Mouse (Mus musculus) gastrocnemius, adult 2 months (tissue): ENCODE data around the gene Rps9. TPM values are rescaled to one million over a fixed set of nuclear protein-coding genes. Genes with fewer than 3 reads are reported as not detected.
"Not testable (repeated sequence)": the region's sequence is repeated elsewhere in the genome, so short reads cannot be mapped to it uniquely, and the experiment has no call there.

Experiments
- DNase-seq: peaks from one replicate; pipeline ENCODE4 v3.0.0; 2022
- H3K27ac ChIP-seq: fragments of 200-600 bp; 2 replicates; pipeline ENCODE4 v1.8.1; 2022; ENCODE audit warnings: mild to moderate bottlenecking
- H3K4me3 ChIP-seq: fragments of 200-600 bp; 2 replicates; pipeline ENCODE4 v1.8.1; 2022; ENCODE audit warnings: mild to moderate bottlenecking, moderate library complexity
- CTCF ChIP-seq: fragments of 200-600 bp; IDR thresholded peaks from 2 replicates; pipeline ENCODE4 v1.8.1; 2022; ENCODE audit warnings: antibody characterized with exemption, mild to moderate bottlenecking, moderate library complexity
- intact Hi-C: fragments of 180-260 bp; cut with DNase I; formaldehyde crosslinking; loops from one replicate; pipeline ENCODE4 v1.15.1; 2025
- microRNA-seq: library from miRNA; unstranded; fragments of <30 nt; microRNA quantifications from one replicate; pipeline ENCODE4 v1.2.0, GENCODE M21; 2021
- total RNA-seq, 2 experiments: library from RNA; stranded (reverse); gene quantifications; 2 replicates each; pipeline ENCODE4 v1.2.3; 2021

The Rps9 gene
- total RNA-seq, 2 experiments from 2014 or later, result 399 to 461 TPM

DNA sequence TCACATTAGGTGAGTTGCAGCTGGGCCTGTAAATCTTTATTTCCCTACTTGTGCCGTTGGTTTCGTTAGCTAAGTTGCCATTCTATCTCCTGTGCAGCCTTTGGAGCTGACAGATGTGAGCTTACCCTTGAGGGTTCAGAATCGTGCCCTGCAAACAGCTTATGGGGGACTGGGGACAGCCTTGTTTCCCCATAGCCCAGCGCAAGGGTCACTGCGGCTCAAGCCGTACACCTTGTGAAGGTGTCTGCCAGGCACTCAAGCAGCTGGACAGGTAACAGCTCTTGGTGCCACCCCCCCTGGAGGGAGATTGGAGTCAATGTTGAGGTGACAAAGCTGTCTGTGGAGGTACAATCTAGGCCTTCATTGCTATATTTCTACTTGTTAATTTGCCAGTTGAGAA, 2.1 kb downstream of the Rps9 start:
- peak overlapping the region; percentile 83 for H3K4me3 ChIP-seq
- no peak for TF ChIP-seq CTCF
- no peak overlapping the region; the same call in 1 of the 2 replicates for H3K27ac ChIP-seq
- DNase-seq, result no peak
- intact Hi-C loops, result loop anchor here (10.0 kb wide), 1 partner anchor 729 kb away; no protein-coding TSS in a partner anchor

- peak overlapping the region; percentile 83 for H3K4me3 ChIP-seq
- DNase-seq, result no peak
- no peak overlapping the region for H3K27ac ChIP-seq
- intact Hi-C loops, result loop anchor here (10.0 kb wide), 1 partner anchor 728 kb away; no protein-coding TSS in a partner anchor
- TF ChIP-seq CTCF, result no peak
These were observed 2.6 kb downstream of the Rps9 start for GRCm38 (mm10) chr7:3706343-3706934.

DNA sequence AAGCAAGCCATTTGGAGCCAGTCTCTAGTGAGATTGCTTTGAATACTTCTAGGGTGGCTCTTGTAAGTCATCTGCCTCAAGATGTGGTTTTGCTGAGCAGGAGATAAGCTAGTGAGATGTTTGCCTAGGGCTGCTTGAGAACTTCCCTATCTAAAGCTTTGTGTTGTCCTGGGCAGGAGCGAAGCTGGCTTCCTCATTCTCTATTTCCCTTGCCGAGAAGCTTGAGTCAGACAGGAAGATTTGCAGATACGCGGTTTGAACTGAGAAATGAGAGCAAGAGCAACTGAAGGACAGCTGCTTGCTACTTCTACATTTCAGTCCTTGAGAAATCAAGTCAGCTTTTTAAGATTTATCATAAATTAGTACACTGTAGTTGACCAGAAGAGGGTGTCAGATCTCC, 3.2 kb downstream of the Rps9 start:
- intact Hi-C loops, result loop anchor here (10.0 kb wide), 1 partner anchor 728 kb away; no protein-coding TSS in a partner anchor
- TF ChIP-seq CTCF, result no peak
- no peak for DNase-seq
- Histone ChIP-seq H3K4me3 (no peak overlapping the region), H3K27ac (no peak overlapping the region)

DNA sequence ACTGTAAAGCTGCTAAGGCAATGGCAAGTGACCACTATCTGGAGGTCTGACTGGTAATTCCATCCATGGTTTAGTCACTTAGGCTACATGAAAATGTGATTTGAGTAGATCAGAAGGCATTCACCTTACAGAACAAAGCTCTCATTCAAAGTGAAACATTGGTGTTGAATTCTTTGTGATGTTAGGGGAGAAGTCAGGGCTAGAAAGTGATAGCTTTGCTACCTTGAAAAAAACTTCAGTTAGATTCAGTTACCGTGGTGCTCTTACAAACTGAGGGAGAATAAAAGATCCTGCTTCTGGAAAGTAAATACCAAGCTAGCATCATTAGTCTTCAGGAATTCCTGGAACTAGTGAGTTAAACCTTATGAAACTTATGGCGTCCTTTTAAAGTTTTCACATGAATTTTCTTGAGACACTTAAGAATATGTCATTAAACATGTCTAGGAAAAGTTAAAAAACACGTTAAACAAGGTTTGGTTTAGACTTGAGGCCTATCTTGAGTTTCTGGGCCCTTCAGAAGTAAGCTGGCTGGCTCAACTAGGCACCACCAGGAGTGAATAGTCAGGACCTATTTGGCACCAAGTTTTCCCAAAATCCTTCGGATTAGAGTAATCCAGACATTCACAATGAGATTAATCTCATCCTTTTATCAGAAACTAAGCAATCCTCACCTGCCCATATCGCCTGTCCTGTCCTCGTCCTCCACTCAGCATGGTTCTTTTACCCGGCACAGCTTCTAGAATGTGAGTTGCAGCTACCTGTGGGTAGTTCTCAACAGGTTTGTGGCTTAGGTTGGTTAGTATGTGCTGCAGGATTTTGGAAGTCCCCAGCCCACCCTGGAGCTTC, 4.0 kb downstream of the Rps9 start:
- no peak for TF ChIP-seq CTCF
- no peak overlapping the region for H3K4me3 ChIP-seq
- intact Hi-C loops, result loop anchor here (10.0 kb wide), 1 partner anchor 727 kb away; no protein-coding TSS in a partner anchor
- no peak for DNase-seq
- H3K27ac ChIP-seq, result no peak overlapping the region

DNA sequence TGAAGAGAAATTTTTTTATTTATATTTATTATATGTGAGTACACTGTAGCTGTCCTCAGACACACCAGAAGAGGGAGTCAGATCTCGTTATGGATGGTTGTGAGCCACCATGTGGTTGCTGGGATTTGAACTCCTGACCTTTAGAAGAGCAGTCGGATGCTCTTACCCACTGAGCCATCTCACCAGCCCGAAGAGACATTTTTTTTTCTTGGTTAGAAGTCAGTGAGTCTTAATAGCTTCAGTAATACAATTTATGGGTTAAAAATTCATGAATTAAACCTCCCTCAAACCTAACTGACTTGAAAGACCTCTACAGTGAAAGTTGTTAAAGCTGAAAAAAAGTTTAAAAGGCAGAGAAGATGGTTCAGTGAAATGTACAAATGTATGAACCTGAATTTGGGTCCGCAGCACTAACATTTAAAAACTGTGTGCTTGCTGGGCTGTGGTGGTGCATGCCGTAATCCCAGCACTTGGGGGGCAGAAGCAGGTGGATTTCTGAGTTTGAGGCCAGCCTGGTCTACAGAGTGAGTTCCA, 4.7 kb downstream of the Rps9 start:
- H3K27ac ChIP-seq, DNase-seq, H3K4me3 ChIP-seq: not testable (repeated sequence)
- intact Hi-C loops, result loop anchor here (10.0 kb wide), 1 partner anchor 726 kb away; no protein-coding TSS in a partner anchor

DNA sequence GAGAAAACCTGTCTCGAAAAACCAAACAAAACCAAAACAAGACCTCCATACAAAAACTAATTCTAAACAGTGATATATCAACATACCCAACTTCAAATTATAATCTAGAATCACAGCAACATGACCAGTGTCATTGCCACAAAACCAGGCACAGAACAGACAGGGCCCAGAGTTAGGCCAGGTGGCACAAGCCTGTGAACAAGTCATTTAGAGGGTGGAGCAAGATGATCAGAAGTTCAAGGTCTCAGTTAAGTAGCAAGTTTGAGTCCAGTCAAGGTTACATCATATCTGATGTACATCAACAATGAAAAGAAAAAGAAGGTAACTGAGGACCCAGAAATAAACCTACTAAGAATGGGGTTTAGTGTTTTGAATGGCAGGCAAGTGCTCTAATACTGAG, 5.2 kb downstream of the Rps9 start:
- no peak for TF ChIP-seq CTCF
- intact Hi-C loops, result loop anchor here (10.0 kb wide), 1 partner anchor 726 kb away; no protein-coding TSS in a partner anchor
- Histone ChIP-seq H3K4me3 (no peak overlapping the region), H3K27ac (no peak overlapping the region)
- DNase-seq, result no peak

DNA sequence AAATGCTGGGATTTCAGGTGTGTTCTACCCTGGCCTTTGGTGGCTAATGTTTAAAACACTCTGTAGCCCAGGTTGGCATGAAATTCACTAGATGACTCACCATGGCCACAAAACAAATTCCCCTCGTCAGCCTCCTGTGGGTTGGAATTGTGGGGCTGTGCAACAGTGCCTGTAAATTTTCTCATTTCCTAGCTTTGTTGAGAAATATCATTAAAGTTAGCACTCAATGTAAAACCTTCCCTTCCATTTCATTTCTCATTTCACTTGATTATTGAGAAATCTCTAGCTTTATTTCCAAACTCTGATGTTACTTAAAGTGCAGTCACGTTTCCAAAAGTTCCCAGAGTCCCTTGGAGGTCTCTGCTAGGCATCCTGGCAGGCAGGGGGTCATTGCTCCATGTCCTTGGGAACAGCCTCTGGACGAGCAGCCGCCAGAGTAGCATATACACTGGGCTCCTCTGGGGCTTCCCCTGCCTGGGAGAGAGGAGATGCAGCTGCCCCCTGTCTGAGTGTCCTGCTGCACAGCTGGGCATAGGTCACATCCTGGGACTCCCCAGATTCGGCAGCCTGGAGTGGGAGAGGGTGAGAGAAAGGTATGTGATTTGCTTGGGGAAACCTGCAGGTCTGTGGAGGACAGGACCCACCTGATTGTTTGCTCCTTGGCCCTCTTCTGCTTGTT, 8.6 kb downstream of the Rps9 start:
- H3K4me3 ChIP-seq, result no peak overlapping the region
- intact Hi-C loops, result no loop called here
- no peak for TF ChIP-seq CTCF
- no peak for DNase-seq
- H3K27ac ChIP-seq, result no peak overlapping the region

DNA sequence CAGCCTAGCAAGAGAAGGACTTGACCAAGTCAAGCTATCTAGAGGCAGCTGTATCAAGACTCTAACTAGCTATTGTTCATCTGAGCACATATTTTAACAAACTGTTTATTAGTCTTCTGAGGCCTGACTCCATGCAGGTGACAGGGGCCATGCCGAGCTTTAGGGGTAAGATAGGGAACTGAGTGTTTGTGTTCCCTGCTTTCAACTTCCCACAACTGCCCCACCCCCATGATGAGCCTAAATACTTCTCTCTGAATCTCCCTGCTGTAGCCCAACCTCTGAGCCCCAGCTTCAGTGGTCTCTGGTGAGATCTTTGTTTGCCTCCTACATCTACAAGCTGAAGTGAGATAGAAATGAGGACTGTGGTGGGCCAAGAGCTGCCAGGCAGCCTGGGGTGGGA, 11.5 kb downstream of the Rps9 start:
- no peak for DNase-seq
- Histone ChIP-seq H3K4me3 (no peak overlapping the region), H3K27ac (no peak overlapping the region)
- TF ChIP-seq CTCF, result no peak
- intact Hi-C loops, result no loop called here

- DNase-seq, H3K4me3 ChIP-seq, intact Hi-C loops, H3K27ac ChIP-seq: not testable (repeated sequence)
These were observed 16.5 kb downstream of the Rps9 start, which contains the start of gene Pirb for GRCm38 (mm10) chr7:3720268-3720667. Gene Pirb (minus strand): TSS chr7:3720391.

- intact Hi-C loops, DNase-seq: not testable (repeated sequence)
These were observed 21.7 kb downstream of the Rps9 start for GRCm38 (mm10) chr7:3725459-3725858.

GRCm38 (mm10) chr7:3732675-3733074, 28.9 kb downstream of the Rps9 start:
- intact Hi-C loops, H3K27ac ChIP-seq, H3K4me3 ChIP-seq, DNase-seq: not testable (repeated sequence)

More at GRCm38 (mm10) chr7:3725459-3725858, 21.7 kb downstream of the Rps9 start:
- not testable (repeated sequence) for H3K4me3 ChIP-seq, H3K27ac ChIP-seq

Small RNA genes within 50 kb of the gene (microRNA-seq; reads per million reads assigned to microRNA genes)
- 2.2 reads per million for gene Mir3572

Other genes with a start within 250 kb of the Rps9 start
- gene Tarm1, start 201.4 kb upstream of the Rps9 start, total RNA-seq, result not detected
- gene Oscar, start 87.8 kb upstream of the Rps9 start, total RNA-seq, result not detected
- 1,000 to 10,000 TPM in 1 of 2 experiments, 100 to 1,000 TPM in 1; 931 to 1,252 TPM for gene Ndufa3, start 86.6 kb upstream of the Rps9 start, total RNA-seq
- gene Tfpt, start 74.1 kb upstream of the Rps9 start, total RNA-seq, result 10 to 100 TPM; 14.0 to 16.2 TPM
- 10 to 100 TPM; 20.8 to 22.1 TPM for gene Prpf31, start 74.0 kb upstream of the Rps9 start, total RNA-seq
- gene Cnot3, start 58.7 kb upstream of the Rps9 start, total RNA-seq, result 10 to 100 TPM; 16.0 to 20.2 TPM
- 1 to 10 TPM; 4.9 to 6.8 TPM for gene Leng1, start 38.2 kb upstream of the Rps9 start, total RNA-seq
- 1 to 10 TPM in 1 of 2 experiments, under 1 TPM in 1; 0.38 to 1.3 TPM for gene Tmc4, start 26.4 kb upstream of the Rps9 start, total RNA-seq
- 10 to 100 TPM; 22.7 to 31.9 TPM for gene Tsen34, start 11.1 kb upstream of the Rps9 start, total RNA-seq
- gene Mboat7, start 10.5 kb upstream of the Rps9 start, total RNA-seq, result 10 to 100 TPM in 1 of 2 experiments, 1 to 10 TPM in 1; 8.9 to 10.1 TPM
- under 1 TPM; 0.61 to 0.84 TPM for gene Pirb, start 16.4 kb downstream of the Rps9 start, total RNA-seq
- gene Gm15448, start 121.7 kb downstream of the Rps9 start, total RNA-seq, result not detected
- gene Pira2, start 141.1 kb downstream of the Rps9 start, total RNA-seq, result not detected
- not detected for gene Gm14548, start 194.1 kb downstream of the Rps9 start, total RNA-seq
- gene Lilra6, start 211.5 kb downstream of the Rps9 start, total RNA-seq, result under 1 TPM; 0.13 to 0.28 TPM